Mouse (Mus musculus): ENCODE measurements around the gene Kcnn1.
"Not testable (repeated sequence)": the region's sequence is repeated elsewhere in the genome, so short reads cannot be mapped to it uniquely, and the experiment has no call there.

Gene Kcnn1

GRCm38 (mm10) chr8:70843214-70843773, 19.8 kb downstream of the Kcnn1 start:
- no peak for DNase-seq (ENCODE audit: low read depth, low spot score)

- no peak for DNase-seq (ENCODE audit: low read depth, low spot score)
These were observed 20.6 kb downstream of the Kcnn1 start for GRCm38 (mm10) chr8:70842484-70842883.

- peak; percentile 90 for DNase-seq (ENCODE audit: low read depth, low spot score)
These were observed 21.6 kb downstream of the Kcnn1 start for GRCm38 (mm10) chr8:70841147-70842072.

- no peak for DNase-seq (ENCODE audit: low read depth, low spot score)
These were observed 22.5 kb downstream of the Kcnn1 start for GRCm38 (mm10) chr8:70840590-70840989.

- peak; percentile 100 for DNase-seq (ENCODE audit: low read depth, low spot score)
These were observed 23.4 kb downstream of the Kcnn1 start, which contains the start of gene Arrdc2 for GRCm38 (mm10) chr8:70839408-70840351. Gene Arrdc2, minus strand, starts transcription at chr8:70839720.

- DNase-seq (ENCODE audit: low read depth, low spot score): no peak
These were observed 24.2 kb downstream of the Kcnn1 start for GRCm38 (mm10) chr8:70838654-70839407.

- DNase-seq (ENCODE audit: low read depth, low spot score): no peak
These were observed 26.4 kb downstream of the Kcnn1 start for GRCm38 (mm10) chr8:70836666-70837065.

GRCm38 (mm10) chr8:70834071-70834470, 29.0 kb downstream of the Kcnn1 start:
- no peak for DNase-seq (ENCODE audit: low read depth, low spot score)

- no peak for DNase-seq (ENCODE audit: low read depth, low spot score)
These were observed 29.5 kb downstream of the Kcnn1 start for GRCm38 (mm10) chr8:70833520-70833919.

GRCm38 (mm10) chr8:70833018-70833482, 30.0 kb downstream of the Kcnn1 start:
- no peak for DNase-seq (ENCODE audit: low read depth, low spot score)

GRCm38 (mm10) chr8:70832371-70832770, 30.7 kb downstream of the Kcnn1 start:
- no peak for DNase-seq (ENCODE audit: low read depth, low spot score)

- no peak for DNase-seq (ENCODE audit: low read depth, low spot score)
These were observed 31.5 kb downstream of the Kcnn1 start for GRCm38 (mm10) chr8:70831517-70831916.

- no peak for DNase-seq (ENCODE audit: low read depth, low spot score)
These were observed 35.3 kb downstream of the Kcnn1 start for GRCm38 (mm10) chr8:70827796-70828195.

- DNase-seq (ENCODE audit: low read depth, low spot score): no peak
These were observed 36.0 kb downstream of the Kcnn1 start for GRCm38 (mm10) chr8:70827010-70827409.

- DNase-seq (ENCODE audit: low read depth, low spot score): no peak
These were observed 37.2 kb downstream of the Kcnn1 start for GRCm38 (mm10) chr8:70825816-70826215.

GRCm38 (mm10) chr8:70823802-70824201, 39.3 kb downstream of the Kcnn1 start:
- DNase-seq (ENCODE audit: low read depth, low spot score): no peak

GRCm38 (mm10) chr8:70822594-70822993, 40.5 kb downstream of the Kcnn1 start:
- not testable (repeated sequence) for DNase-seq (ENCODE audit: low read depth, low spot score)

GRCm38 (mm10) chr8:70821992-70822391, 41.1 kb downstream of the Kcnn1 start:
- DNase-seq (ENCODE audit: low read depth, low spot score): no peak

GRCm38 (mm10) chr8:70821399-70821962, 41.6 kb downstream of the Kcnn1 start:
- DNase-seq (ENCODE audit: low read depth, low spot score): peak; percentile 79

GRCm38 (mm10) chr8:70820101-70820935, 42.7 kb downstream of the Kcnn1 start:
- DNase-seq (ENCODE audit: low read depth, low spot score): peak; percentile 66
